Mouse (Mus musculus) cortical plate, adult 2 months (tissue): ENCODE results near the gene Mgat5.

Experiments used
- CTCF ChIP-seq: fragments of 200-500 bp; IDR thresholded peaks from 2 replicates; pipeline ENCODE4 v1.5.1; 2011; ENCODE audit warnings: mild to moderate bottlenecking, control low read depth, low read length; ENCODE audit not compliant: insufficient read depth; ENCODE audit errors: extremely low read depth
- POLR2A ChIP-seq: fragments of 200-500 bp; IDR thresholded peaks from 2 replicates; pipeline ENCODE4 v1.6.1; 2011; ENCODE audit warnings: mild to moderate bottlenecking, low read length, control low read depth; ENCODE audit not compliant: insufficient read depth; ENCODE audit errors: extremely low read depth

- TF ChIP-seq CTCF (no peak), POLR2A (no peak)
Observed at GRCm38 (mm10) chr1:127346596-127347139, 141.9 kb downstream of the Mgat5 start.
